Mouse (Mus musculus) inflammation-experienced regulatory T-cells, adult 6 months (primary cell): ENCODE results near the gene Rtn3. TPM values are rescaled to one million over a fixed set of nuclear protein-coding genes. Genes with fewer than 3 reads are reported as not detected.
"Not testable (repeated sequence)": the region's sequence is repeated elsewhere in the genome, so short reads cannot be mapped to it uniquely, and the experiment has no call there.

ENCODE experiments used
- ATAC-seq: one replicate; pipeline ENCODE4 v1.8.0; 2017
- polyA plus RNA-seq, 3 experiments: library from polyadenylated mRNA; unstranded; fragments of 100-300 nt; shearing (Covaris generic); gene quantifications; one replicate each; pipeline ENCODE4 v1.2.1; 2017

The Rtn3 gene
- polyA plus RNA-seq, 3 experiments from 2014 or later = 36.0 to 58.3 (median 45.6) TPM

GRCm38 (mm10) chr19:7421602-7422591 is 61.2 kb downstream of the Rtn3 start:
- no peak for ATAC-seq

GRCm38 (mm10) chr19:7420841-7421601 is 62.1 kb downstream of the Rtn3 start:
- ATAC-seq = no peak

GRCm38 (mm10) chr19:7420108-7420507 is 63.0 kb downstream of the Rtn3 start:
- no peak for ATAC-seq

DNA sequence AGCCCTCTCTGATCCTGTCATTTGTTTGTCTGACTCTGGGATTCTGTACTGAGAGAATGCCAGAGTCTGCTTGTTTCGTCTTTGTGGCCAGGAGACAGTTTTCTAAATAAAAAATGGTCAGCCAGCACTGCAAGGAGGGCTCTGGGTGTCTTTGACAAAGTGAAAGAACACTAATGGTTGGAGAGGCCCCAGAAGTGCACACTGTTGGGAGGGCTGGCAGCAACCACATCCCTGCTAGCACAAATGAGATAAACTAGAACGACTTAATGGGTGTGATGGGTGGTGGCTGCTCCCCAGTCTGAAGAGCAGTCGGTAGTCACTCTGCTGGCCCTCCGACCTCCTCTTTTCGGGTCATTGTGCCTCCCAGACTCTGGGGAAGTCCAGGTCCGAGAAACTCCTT is 63.9 kb downstream of the Rtn3 start:
- no peak for ATAC-seq

DNA sequence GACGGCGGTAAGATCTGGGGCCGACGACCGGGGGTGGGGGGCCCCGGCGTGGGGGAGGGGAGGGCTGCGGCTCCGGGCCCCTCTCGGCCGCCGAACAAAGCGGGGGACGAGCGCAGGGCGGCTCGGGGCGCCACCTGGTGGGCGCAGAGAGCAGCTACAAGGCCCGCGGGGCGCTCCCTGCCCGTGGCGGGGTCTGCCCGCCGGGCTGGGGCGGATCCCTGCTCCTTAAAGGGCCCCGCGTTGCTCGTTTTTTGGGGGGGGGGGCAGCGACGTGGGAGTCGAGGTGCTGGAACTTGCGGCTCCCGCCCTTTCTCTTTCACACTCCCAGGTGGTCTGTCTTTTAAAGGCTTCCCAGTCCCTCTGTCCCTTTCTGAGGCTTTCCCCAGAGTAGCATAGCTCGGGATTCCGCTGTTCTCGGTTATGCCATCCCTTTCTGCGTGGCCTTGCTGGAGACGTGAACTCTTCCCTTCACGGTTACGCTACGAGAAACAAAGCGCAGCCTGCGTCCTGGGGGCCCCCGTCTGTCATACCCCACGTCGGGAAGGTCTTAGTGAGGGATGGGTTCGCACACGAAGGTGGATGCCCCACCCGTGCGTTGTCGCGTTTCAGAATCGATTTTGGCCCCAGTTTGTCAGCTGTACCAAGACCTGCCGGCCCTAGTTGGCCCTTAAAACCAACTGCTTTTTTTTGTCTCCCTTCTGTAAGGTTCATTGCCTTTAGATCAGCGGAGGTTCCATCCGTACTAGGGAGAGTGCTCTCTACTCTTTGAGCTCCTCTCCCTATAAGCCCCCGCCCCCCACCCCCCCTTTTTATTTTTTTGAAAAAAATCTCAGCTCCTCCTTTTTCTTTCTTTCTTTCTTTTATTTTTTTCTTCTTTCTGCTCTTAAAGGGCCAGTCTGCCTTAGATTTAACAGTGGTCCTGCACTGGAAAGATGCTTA is 64.9 kb downstream of the Rtn3 start:
- ATAC-seq = peak; percentile 63

GRCm38 (mm10) chr19:7416834-7417735 is 66.0 kb downstream of the Rtn3 start, which contains the start of gene 2700081O15Rik:
TSS of gene 2700081O15Rik (plus strand) at chr19:7417625.
- ATAC-seq = no peak

- ATAC-seq = no peak
These were observed 66.9 kb downstream of the Rtn3 start for GRCm38 (mm10) chr19:7415916-7416833.

- ATAC-seq = no peak
These were observed 70.7 kb downstream of the Rtn3 start for GRCm38 (mm10) chr19:7412361-7412760.

DNA sequence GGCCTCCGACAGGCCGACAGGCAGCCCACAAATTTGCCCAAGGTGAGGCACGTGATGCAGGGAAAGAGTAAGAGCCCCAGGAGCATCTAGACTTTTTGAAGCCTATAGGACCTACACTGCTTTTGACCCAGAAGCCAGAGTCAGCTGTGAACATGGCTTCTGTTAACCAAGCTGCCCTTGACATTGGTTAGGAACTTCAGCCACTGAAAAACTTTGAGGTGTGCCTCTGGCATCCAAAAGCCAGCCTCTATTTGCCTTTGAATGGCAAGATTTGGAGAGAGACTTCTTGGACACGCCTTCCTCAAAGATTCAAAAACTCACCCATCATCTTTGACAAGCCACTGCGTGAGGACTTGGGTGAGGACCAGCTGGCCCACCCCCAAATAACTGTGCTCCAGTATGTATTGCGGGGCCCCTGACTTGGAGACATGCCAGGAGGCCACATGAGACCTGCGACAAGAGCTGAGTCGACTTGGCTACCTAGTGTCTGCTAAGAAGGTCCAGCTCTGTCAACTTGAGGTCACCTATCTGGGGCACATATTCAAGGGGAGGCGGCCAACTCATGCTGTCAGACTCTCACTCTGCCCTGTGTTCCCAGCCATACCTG is 78.4 kb downstream of the Rtn3 start:
- ATAC-seq = no peak

- ATAC-seq = no peak
These were observed 82.4 kb downstream of the Rtn3 start for GRCm38 (mm10) chr19:7400635-7401034.

- not testable (repeated sequence) for ATAC-seq
These were observed 84.2 kb downstream of the Rtn3 start for GRCm38 (mm10) chr19:7398898-7399297.

GRCm38 (mm10) chr19:7396867-7397826 is 85.9 kb downstream of the Rtn3 start:
- ATAC-seq = not testable (repeated sequence)

DNA sequence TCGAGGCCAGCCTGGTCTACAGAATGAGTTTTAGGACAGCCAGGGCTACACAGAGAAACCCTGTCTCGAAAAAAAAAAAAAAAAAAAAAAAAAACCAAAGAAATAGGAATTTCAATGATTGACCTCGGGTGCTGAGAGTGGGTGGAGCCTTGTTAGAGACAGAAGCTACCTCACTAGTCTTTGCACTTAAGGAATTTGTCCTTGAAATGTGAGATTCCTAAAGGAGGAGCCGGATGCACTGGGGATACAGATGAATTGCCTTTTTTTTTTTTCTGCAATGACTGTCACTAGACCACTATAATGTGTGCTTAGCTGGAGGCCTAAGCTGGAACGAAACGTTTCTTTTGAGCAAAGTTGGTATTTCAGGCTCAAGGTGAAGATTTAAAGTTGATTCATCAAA is 94.6 kb downstream of the Rtn3 start:
- ATAC-seq = no peak

GRCm38 (mm10) chr19:7386042-7386441 is 97.0 kb downstream of the Rtn3 start:
- no peak for ATAC-seq

DNA sequence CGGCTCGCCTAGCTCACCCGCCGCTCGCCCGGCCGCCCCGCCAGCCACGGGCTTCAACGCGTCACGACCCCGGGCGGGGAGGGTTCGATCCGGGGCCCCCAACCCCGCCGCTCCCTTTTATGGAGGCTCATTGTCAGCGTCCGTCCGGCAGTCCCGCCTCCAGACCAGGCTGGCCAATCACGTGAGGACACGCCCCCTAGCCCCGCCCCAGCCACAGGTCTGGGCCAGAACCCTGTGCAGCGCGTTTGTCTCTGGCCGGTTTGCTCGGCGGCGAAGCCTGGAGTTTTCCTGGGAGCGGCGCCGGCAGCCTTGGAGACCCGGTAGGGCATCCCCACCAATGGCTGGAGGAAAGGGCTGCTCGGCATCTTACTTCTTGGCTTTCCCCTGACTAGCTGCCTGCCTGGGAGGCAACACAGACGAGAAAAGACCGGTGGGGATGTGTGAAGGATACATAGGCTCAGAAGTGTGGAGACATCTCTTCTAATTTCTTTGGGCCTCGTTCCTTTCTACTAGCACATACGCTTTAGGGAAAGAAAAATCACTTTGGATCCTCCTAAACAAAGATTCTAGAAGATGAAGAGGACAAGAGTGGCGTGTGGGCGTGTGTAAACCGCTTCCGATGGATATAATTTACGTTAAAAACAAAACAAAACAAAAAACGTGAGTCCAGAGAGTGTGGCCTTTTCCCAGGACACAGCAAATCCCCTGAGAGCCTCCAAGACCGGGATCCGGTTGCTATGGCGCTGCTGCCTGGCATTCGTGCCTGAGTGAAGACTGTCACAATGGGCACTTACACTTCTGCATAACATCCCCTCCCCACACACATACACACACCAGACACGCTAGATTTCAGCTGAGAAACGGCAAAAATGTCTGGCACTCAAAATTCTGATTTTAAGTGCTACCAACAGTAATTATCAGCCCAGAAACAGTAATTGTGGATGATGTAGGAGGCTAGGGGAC is 99.9 kb downstream of the Rtn3 start, which contains the start of gene Spindoc:
Spindoc (minus strand) TSS at position 92 of the 963 bp plus-strand sequence.
- peak; percentile 93 for ATAC-seq

DNA sequence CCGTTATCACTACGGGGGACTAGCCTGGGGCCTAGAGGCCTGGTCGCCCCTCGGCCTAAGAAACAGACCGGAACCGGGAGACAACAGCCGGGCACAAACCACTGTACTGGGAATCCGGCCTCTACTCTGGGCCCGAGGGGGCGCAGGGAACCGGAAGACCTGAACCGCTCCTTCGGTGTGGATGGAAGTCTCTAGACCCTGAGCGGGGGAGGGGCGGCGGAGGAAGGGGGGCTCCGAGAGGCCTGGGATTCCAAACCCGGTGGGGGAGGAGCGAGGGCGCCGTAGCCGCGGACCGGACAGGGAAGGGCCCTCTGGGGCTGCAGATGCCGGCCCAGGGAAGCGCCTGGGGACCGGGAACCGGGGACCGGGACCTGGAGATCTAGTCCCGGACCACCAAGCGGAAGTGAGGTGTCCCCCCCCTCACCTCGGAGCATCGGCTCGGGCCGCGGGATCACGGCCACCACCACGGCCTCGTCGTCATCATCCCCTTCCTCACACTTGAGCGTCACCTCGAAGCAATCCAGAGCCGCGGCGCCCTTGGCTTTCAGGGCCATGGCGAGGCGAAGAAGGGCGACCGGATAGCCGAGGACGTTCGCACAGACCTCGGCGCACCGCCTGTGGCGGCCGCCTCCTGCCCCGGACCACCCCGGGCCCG is 100.7 kb downstream of the Rtn3 start:
- peak; percentile 13 for ATAC-seq

DNA sequence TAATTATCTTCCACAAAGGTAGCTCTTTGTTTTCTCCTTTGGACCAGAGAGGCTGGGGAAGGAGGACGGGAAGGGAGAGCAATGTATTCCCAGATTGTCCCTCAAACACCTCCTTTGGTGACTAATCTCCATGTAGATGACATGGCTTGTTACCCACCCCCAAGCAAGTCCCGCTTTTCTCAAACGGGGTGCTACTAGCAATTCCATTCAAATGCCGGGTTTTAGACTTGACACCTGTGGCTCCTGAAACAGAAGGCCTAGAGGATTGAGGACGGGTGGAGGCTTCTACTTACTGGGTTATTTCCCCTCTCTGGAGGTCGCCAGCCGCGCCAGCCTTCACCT is 101.2 kb downstream of the Rtn3 start:
- no peak for ATAC-seq
